Mouse (Mus musculus): ENCODE data around the gene Rasgrf1. TPM values are rescaled to one million over a fixed set of nuclear protein-coding genes. Genes with fewer than 3 reads are reported as not detected.

Gene Rasgrf1
- total RNA-seq, 2 experiments from 2014 or later = 240 to 255 TPM

DNA sequence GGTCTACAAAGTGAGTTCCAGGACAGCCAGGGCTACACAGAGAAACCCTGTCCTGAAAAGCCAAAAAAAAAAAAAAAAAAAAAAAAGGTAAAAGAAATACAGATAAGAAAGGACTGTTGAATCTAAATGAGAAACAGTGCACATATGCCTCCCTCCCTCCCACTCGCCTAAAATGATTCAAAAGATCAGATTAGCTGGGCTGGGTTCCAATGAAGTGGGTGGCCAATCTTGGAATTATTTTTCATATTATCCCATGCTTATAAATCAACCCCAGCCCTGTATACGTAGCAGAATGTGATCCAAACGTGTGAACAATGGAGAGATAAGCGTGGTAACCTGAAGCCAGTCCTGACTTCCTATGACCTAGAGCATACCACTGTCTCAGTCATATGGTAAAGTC, 8.5 kb upstream of the Rasgrf1 start:
- intact Hi-C loops (cut with DNase I) = no loop called here
- no peak for DNase-seq (ENCODE audit: low spot score in 2 of 2)

DNA sequence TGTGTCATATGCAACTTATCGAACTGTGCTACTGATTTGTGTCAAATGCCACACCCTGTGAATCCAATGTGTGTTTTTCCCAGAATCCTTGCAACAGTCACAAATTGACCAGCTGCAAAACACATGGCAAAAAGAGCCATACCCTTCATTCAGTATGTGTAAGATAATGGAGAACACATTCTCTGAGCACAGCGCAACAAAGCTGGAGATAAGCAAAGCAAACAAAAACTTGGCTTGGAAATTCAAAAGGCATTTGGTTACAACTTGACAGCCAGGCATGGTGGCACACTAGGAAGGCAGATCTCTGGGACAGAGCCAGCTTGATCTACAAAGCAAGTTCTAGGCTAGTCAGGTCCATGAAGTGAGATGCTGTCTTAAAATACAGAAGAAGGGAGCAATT, 6.9 kb upstream of the Rasgrf1 start:
- intact Hi-C loops (cut with DNase I) = no loop called here
- no peak for DNase-seq (ENCODE audit: low spot score in 2 of 2)

- intact Hi-C loops (cut with DNase I) = loop anchor here (5.0 kb wide), 2 partner anchors 34 to 64 kb away; no protein-coding TSS in a partner anchor
- no peak for DNase-seq (ENCODE audit: low spot score in 2 of 2)
Observed at GRCm38 (mm10) chr9:89906645-89907044, 3.1 kb upstream of the Rasgrf1 start.

DNA sequence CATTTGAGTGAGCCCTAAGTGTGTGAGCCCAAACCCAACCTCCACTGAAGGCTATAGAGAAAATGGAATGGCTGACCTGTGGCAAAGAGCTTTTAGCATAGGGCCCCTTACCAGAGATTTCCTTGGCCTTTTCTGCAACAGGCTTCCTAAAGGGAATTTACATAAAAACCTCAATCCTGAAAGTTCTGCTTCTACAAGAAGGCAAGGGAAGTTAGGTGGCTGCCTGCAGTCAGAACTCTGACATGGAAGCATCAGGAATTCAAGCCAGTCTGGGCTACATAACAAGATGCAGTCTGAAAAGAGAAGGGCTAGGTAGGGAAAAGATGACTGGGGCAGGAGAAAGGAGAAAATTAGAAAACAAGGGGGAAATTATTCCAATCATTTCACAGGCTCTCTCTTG, 1.8 kb upstream of the Rasgrf1 start:
- DNase-seq (ENCODE audit: low spot score in 2 of 2) = no peak
- intact Hi-C loops (cut with DNase I) = loop anchor here (5.0 kb wide), 2 partner anchors 36 to 66 kb away; no protein-coding TSS in a partner anchor

DNA sequence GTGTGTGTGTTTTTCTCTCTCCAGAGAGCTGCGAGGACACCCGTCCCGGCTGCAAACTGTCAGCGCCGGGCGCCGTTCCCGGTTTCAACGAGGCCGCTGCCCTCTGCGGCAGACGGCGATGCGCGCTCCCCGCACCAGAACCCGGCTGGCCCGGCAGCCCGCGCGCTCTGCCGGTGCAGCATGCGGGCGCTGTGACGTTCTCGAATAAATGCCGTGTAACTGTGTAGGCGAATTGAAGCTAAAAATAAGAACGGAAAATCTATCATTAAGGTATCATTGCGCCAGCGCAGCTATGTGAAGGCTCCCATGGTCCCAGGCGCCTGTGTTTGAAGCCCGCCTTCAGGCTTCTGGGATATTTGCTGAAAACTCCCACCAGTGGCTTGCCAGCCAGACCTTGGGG, 1.1 kb upstream of the Rasgrf1 start:
- peak; percentile 61 for DNase-seq (ENCODE audit: low spot score in 2 of 2)
- intact Hi-C loops (cut with DNase I) = loop anchor here (5.0 kb wide), 2 partner anchors 36 to 66 kb away; no protein-coding TSS in a partner anchor

DNA sequence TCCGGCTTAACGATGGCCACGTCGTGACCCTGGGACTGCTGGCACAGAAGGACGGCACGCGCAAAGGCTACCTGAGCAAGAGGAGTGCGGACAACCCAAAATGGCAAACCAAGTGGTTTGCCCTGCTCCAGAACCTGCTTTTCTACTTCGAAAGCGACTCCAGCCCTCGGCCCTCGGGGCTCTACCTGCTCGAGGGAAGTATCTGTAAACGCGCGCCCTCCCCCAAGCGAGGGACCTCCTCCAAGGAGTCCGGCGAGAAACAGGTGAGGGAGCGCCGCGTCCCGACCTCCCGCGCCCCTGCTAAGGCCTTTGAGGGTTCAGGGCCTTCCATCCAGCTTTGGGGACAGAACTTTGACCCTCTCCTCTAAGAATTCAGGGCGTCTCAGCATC, 298 bp downstream of the Rasgrf1 start:
- intact Hi-C loops (cut with DNase I) = loop anchor here (5.0 kb wide), 1 partner anchor 83 kb away; no protein-coding TSS in a partner anchor
- no peak for DNase-seq (ENCODE audit: low spot score in 2 of 2)

DNA sequence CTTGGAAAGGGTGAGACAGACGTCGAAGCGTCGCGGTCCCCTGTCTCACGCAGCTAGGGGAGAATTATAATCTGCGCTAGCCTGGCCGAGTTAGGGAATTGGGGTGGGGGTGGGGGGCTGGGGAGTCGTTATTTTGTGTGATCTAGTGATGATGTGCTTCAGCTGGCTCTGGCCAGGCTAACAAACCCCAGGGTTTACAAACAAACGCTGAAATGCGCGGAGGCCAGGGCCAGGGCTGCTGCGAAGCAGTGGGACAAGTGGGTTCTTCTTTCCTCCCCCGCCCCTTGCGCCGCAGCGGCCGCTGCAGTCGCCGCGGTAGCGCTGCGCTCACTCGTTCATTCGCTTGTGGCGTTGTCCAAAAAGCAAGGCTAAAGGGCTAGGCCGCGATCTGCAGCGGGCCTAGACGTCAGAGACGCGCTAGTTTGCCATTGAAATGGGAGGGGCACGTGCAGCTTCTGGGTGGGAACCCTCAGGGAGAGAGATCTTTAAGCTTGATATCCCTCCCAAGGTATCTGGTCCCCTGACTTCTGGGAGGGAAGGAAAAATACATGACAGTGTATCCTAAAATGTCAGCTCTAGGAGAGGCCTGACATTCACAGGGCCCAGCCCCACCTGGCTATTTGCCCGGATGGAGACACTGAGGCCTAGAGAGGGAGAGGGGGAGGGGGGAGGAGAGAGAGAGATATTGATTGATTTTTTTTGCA, 1.2 kb downstream of the Rasgrf1 start:
- peak in 1 of 2 experiments; percentile 39 for DNase-seq (ENCODE audit: low spot score in 2 of 2)
- intact Hi-C loops (cut with DNase I) = loop anchor here (5.0 kb wide), 1 partner anchor 84 kb away; no protein-coding TSS in a partner anchor

DNA sequence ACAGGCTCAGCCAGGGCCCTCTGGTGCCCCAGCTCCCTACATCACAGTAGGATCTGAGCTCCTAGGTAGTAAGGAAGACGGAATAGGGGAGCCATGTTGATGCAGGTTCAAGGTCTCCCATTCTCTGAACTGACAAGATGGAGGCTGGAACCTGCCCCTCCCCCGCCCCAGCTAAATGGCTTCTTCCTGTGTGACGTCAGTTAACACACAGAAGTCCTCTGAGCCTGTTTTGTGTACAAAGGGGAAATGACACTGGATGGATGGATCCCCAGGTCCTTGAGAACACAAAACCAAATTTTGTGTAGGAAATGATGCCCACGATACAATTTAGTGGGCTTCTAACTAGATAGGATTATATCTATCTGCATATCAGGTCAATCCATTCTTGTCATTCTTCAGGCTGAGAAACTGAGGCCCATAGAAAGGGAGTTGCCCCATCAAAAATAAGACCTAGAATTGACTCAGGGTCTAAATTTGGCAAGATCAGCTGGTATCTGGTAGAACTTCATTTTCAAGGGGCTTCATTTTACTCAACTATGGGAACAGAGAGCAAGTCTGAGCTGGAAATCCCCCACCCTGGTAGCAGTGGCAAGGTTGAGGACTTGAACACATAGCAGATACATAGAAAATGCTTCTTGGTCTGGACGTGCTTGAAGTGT, 2.3 kb downstream of the Rasgrf1 start:
- no peak for DNase-seq (ENCODE audit: low spot score in 2 of 2)
- intact Hi-C loops (cut with DNase I) = loop anchor here (5.0 kb wide), 1 partner anchor 85 kb away; no protein-coding TSS in a partner anchor

- DNase-seq (ENCODE audit: low spot score in 2 of 2) = no peak
- intact Hi-C loops (cut with DNase I) = loop anchor here (5.0 kb wide), 1 partner anchor 86 kb away; no protein-coding TSS in a partner anchor
Observed at GRCm38 (mm10) chr9:89913135-89913534, 3.4 kb downstream of the Rasgrf1 start.

- DNase-seq (ENCODE audit: low spot score in 2 of 2) = no peak
- intact Hi-C loops (cut with DNase I) = no loop called here
Observed at GRCm38 (mm10) chr9:89916471-89916870, 6.8 kb downstream of the Rasgrf1 start.

DNA sequence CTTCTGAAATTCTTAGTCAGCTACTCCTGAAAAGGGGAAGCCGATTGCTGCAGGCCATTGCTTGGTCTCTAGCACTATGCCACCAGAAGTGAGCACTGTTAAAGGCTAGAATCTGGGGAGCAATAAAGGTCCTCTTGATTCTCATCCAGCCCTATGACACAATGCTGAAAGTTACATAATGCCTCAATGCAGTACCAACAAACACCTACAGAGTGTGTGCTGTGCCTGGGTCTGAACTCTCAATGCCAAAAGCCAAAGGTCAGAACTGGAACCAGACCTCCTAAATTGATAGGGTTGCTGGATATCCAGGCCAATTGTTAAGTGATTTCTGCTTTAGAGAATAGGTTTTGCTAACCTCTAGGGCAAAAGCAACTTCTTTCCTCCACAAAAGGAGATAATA, 7.7 kb downstream of the Rasgrf1 start:
- intact Hi-C loops (cut with DNase I) = no loop called here
- no peak for DNase-seq (ENCODE audit: low spot score in 2 of 2)

- intact Hi-C loops (cut with DNase I) = no loop called here
- DNase-seq (ENCODE audit: low spot score in 2 of 2) = peak in 1 of 2 experiments; percentile 51
Observed at GRCm38 (mm10) chr9:89918832-89919231, 9.1 kb downstream of the Rasgrf1 start.

DNA sequence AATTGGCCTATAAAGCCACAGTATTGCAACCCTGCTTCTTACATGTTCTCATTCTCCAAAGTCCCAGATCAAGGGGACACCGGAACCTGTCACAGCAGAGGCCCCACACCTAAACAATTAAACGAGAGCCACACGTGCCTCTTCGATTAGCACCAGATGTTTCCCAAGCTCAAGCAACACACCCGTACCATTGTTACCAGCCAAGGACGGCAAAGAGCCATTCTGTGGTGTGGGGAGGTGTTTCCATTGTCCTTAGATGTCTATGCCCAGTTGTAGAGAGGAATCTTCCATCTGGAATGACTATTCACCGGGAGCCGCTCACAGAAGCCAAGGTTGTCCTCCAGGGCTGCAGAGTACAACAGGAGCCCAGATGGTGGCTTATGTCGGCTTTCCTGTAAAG, 11.4 kb downstream of the Rasgrf1 start:
- intact Hi-C loops (cut with DNase I) = no loop called here
- DNase-seq (ENCODE audit: low spot score in 2 of 2) = peak in 1 of 2 experiments; percentile 2

GRCm38 (mm10) chr9:89922666-89923065, 13.0 kb downstream of the Rasgrf1 start:
- intact Hi-C loops (cut with DNase I) = no loop called here
- DNase-seq (ENCODE audit: low spot score in 2 of 2) = no peak

GRCm38 (mm10) chr9:89924836-89925235, 15.1 kb downstream of the Rasgrf1 start:
- intact Hi-C loops (cut with DNase I) = no loop called here
- DNase-seq (ENCODE audit: low spot score in 2 of 2) = no peak

DNA sequence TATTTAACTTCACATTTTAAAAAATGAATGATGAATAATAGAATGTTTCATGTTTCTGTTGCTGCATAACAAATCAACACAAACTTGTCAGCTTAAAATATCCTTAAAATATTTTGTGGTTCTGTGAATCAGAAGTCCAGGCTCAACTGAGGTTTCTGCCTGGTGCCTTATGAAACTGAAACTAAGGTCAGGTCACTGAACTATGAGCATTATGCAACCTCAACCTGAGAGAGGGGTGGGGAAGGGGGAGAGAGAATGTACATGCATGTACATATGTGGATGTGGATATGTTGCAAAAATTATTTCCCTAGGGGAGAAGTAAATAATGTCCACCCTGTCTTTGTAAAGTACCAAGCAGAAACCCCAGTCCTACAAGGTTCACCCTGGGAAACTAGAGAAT, 18.8 kb downstream of the Rasgrf1 start:
- no peak for DNase-seq (ENCODE audit: low spot score in 2 of 2)
- intact Hi-C loops (cut with DNase I) = no loop called here

DNA sequence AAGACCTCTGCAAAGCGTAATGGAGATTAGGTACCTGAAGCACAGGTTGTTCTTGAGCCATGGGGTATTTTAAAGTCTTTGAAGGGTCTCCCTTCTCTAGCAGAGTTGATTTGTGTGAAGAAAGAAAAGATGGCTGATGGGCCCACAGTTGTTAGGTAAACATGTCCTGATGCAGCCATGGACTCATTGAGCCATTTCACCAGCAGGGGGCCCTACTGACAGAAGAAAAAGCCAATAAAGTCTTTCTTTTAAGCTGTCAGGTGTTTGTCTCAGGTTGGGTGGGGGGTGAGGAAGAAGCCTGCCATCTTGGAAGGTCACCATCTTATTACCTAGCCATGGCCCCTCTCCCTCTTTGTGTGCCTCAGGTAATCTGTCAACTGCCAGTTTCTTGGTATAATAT, 30.7 kb downstream of the Rasgrf1 start:
- no peak for DNase-seq (ENCODE audit: low spot score in 2 of 2)
- intact Hi-C loops (cut with DNase I) = no loop called here

- intact Hi-C loops (cut with DNase I) = no loop called here
- peak in 1 of 2 experiments; percentile 2 for DNase-seq (ENCODE audit: low spot score in 2 of 2)
Observed at GRCm38 (mm10) chr9:89946830-89947229, 37.1 kb downstream of the Rasgrf1 start.

- no peak for DNase-seq (ENCODE audit: low spot score in 2 of 2)
- intact Hi-C loops (cut with DNase I) = no loop called here
Observed at GRCm38 (mm10) chr9:89948602-89949001, 38.9 kb downstream of the Rasgrf1 start.

DNA sequence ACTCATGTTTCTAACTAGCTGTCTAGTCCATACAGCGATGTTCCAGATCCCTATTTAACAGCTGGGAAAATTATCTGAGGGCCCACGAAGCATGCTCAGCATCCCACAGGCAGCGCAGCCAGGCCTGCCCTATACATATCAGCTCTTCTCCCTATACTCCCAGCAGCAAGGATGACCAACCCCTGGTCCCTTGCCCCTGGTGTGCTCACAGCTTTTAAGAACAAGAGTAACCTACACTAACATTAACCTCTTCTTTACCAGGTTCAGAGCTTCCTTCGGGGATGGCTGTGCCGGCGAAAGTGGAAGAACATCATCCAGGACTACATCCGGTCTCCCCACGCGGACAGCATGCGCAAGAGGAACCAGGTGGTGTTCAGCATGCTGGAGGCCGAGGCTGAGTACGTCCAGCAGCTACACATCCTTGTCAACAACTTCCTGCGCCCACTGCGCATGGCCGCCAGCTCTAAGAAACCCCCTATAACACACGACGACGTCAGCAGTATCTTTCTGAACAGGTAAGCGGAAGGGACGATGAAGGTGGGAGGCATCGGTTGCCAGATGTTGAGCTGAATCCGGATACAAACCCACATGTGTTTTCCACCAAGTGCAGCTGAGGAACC, 44.0 kb downstream of the Rasgrf1 start:
- intact Hi-C loops (cut with DNase I) = no loop called here
- no peak for DNase-seq (ENCODE audit: low spot score in 2 of 2)
